Mouse (Mus musculus) forebrain, embryonic 16.5 days (tissue): Measurements from ENCODE around the gene Kcne1l. TPM values are rescaled to one million over a fixed set of nuclear protein-coding genes. Genes with fewer than 3 reads are reported as not detected.

ENCODE experiments used
- ATAC-seq: fragments of 200-750 bp; cut with Nextera tagmentation; 2 replicates; pipeline ENCODE4 v1.8.0; 2017; ENCODE audit warnings: mild to moderate bottlenecking, moderate library complexity
- H3K27ac ChIP-seq: fragments of 300-500 bp; sonication (generic); 2 replicates; pipeline ENCODE4 v1.5.1; 2014; ENCODE audit warnings: low read length, control low read depth
- H3K27me3 ChIP-seq: fragments of 300-500 bp; sonication (generic); replicated peaks from 2 replicates; pipeline ENCODE4 v1.6.1; 2014; ENCODE audit warnings: low read length; ENCODE audit not compliant: control insufficient read depth, insufficient read depth
- H3K36me3 ChIP-seq: fragments of 300-500 bp; sonication (generic); 2 replicates; pipeline ENCODE4 v1.6.1; 2014; ENCODE audit not compliant: control insufficient read depth, insufficient read depth
- H3K4me1 ChIP-seq: fragments of 300-500 bp; sonication (generic); replicated peaks from 2 replicates; pipeline ENCODE4 v1.6.1; 2014; ENCODE audit warnings: low read length; ENCODE audit not compliant: control insufficient read depth, insufficient read depth
- H3K4me2 ChIP-seq: fragments of 300-500 bp; sonication (generic); 2 replicates; pipeline ENCODE4 v1.6.1; 2014; ENCODE audit warnings: mild to moderate bottlenecking, low read length, control low read depth
- H3K4me3 ChIP-seq: fragments of 300-500 bp; sonication (generic); replicated peaks from 2 replicates; pipeline ENCODE4 v1.5.1; 2014; ENCODE audit warnings: mild to moderate bottlenecking, low read length, control low read depth
- H3K9ac ChIP-seq: fragments of 300-500 bp; sonication (generic); replicated peaks from 2 replicates; pipeline ENCODE4 v1.6.1; 2014; ENCODE audit warnings: low read depth, low read length, control low read depth
- H3K9me3 ChIP-seq: fragments of 300-500 bp; sonication (generic); 2 replicates; pipeline ENCODE4 v1.6.1; 2016; ENCODE audit warnings: low read length; ENCODE audit not compliant: control insufficient read depth
- WGBS: fragments of 180-500 bp; shearing (Covaris S2); extraction: QIAGEN DNeasy Blood & Tissue Kit; methylation state at CpG from one replicate; pipeline ENCODE4 v1.1.7; 2014; 5-methylcytosine and 5-hydroxymethylcytosine counted together
- polyA plus RNA-seq: library from polyadenylated mRNA; unstranded; fragments of >200 nt; fragmentation: Nextera tagmentation; extraction: Ambion mirVana; gene quantifications from 2 replicates; pipeline ENCODE4 v1.2.1, GENCODE M21; 2015

The Kcne1l gene
- polyA plus RNA-seq, 1 experiment from 2014 or later = 21.1 TPM

DNA sequence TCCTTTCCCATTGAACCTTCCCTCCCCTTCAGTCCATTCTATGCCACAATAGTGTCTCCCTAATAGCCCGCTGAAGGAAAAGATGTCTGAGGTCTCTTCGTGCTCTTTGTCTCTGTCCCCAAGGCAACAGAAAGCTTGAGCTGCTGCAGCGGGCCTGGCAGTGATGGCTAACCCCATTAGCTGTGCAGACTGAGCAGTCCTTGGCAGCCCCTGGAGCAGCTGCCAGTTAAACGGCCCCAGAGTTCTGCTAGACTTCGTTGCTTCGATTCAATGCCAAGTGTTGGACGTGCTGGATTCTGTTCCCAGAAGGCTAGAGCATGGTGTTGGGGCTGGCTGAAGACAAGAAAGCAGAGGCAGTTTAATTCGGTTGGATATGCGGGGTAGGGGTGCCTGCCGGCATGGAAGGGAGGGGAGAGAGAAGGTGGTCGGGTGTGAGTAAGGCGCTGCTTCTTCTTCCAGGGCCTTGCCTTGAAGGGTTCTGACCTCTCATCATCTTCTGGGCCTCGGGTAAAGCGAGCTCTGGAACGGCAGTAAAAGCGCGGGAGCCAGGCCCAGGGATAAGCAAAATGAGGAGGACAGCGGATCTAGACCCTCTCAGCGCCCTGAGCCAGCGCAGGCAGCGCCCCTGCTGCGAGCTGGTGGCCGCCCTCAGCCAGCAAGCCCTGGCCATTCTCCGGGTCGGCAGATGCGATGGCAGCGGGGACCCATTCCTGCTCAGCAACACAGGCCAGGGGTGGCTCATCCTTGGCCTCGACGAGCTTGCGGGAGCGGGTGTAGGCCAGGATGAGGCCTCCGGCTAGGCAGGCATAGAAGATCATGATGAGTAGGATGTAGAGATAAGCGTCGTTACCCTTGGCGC lies 855 bp downstream of the Kcne1l start:
- H3K4me2 ChIP-seq = peak overlapping the region; percentile 50
- H3K4me1 ChIP-seq = peaks cover 6% of the 10 kb centered on the region; the same call in 1 of the 2 replicates
- 31% methylated on average over 35 of the region's 35 CpGs for WGBS
- peak; percentile 90 for ATAC-seq
- H3K36me3 ChIP-seq = no peaks in the 10 kb centered on the region
- H3K27ac ChIP-seq = peak overlapping the region; percentile 66
- no peaks in the 10 kb centered on the region; the same call in 1 of the 2 replicates for H3K27me3 ChIP-seq
- peak overlapping the region; percentile 48 for H3K9ac ChIP-seq
- H3K4me3 ChIP-seq = peak overlapping the region; percentile 1
- H3K9me3 ChIP-seq = no peaks in the 10 kb centered on the region

GRCm38 (mm10) chrX:142304592-142304991 lies 1.5 kb downstream of the Kcne1l start:
- no peaks in the 10 kb centered on the region; the same call in 1 of the 2 replicates for H3K27me3 ChIP-seq
- no peak overlapping the region; the same call in 1 of the 2 replicates for H3K27ac ChIP-seq

GRCm38 (mm10) chrX:142303456-142303855 lies 2.6 kb downstream of the Kcne1l start:
- Histone ChIP-seq H3K27ac (no peak overlapping the region), H3K4me2 (no peak overlapping the region), H3K27me3 (no peaks in the 10 kb centered on the region; the same call in 1 of the 2 replicates), H3K36me3 (no peaks in the 10 kb centered on the region), H3K9ac (no peak overlapping the region), H3K4me1 (peaks cover 6% of the 10 kb centered on the region; the same call in 1 of the 2 replicates), H3K4me3 (no peak overlapping the region), H3K9me3 (no peaks in the 10 kb centered on the region)
- ATAC-seq = no peak
- 38% methylated on average over 2 of the region's 2 CpGs for WGBS

More at GRCm38 (mm10) chrX:142304592-142304991, 1.5 kb downstream of the Kcne1l start:
- Histone ChIP-seq H3K9me3 (no peaks in the 10 kb centered on the region), H3K4me2 (no peak overlapping the region), H3K4me1 (peaks cover 6% of the 10 kb centered on the region; the same call in 1 of the 2 replicates), H3K36me3 (no peaks in the 10 kb centered on the region), H3K9ac (no peak overlapping the region), H3K4me3 (no peak overlapping the region)
- no peak for ATAC-seq

DNA sequence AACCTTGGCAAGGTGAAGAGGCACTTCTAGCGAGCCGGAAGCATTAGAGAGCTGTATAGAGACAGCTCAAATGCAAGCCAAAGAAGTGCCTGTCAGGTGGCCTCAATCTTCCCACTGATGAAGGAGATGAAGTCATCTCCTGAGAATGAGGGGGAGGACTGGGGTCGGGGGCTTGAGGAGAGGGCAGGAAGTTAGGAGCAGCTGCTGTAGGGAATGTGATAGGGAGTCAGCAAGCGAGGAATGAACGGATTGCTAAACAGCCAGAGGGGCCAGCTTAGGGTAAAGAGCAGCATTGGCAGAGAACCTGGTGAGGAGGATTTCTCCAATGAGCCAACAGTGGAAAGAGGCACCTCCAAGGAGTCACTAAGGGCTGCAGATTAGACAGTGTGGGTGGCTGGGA lies 20.2 kb downstream of the Kcne1l start:
- H3K9ac ChIP-seq = no peak overlapping the region
- no peak overlapping the region for H3K4me2 ChIP-seq
- no peak overlapping the region for H3K4me3 ChIP-seq
- H3K27me3 ChIP-seq = no peaks in the 10 kb centered on the region
- no peaks in the 10 kb centered on the region for H3K4me1 ChIP-seq
- 67% methylated on average over 5 of the region's 5 CpGs for WGBS
- H3K36me3 ChIP-seq = no peaks in the 10 kb centered on the region
- no peak overlapping the region for H3K27ac ChIP-seq
- H3K9me3 ChIP-seq = no peaks in the 10 kb centered on the region
- no peak for ATAC-seq

GRCm38 (mm10) chrX:142276573-142276972 lies 29.5 kb downstream of the Kcne1l start:
- no peak overlapping the region for H3K4me2 ChIP-seq

DNA sequence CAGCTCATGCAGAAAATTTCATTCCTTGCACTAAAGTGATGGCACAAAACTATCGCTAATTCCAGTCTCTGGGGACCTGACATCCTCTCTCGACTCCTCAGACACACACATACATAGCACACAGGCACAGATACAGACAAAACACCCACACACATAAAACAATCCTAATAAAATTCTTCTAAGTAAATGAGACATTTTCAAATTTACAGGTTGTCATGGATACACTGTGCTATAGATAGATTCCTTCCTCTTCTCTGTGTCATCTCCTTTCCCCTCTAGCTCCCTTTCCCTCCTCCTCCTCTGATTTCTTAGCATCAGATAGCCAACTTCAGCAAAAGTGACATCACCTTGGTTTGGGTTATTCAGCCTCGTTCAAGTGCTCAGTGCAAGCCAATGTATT lies 30.1 kb downstream of the Kcne1l start:
- H3K4me2 ChIP-seq = no peak overlapping the region
- H3K9me3 ChIP-seq = no peaks in the 10 kb centered on the region
- peak; percentile 63; the same call in 1 of the 2 replicates for ATAC-seq
- H3K4me3 ChIP-seq = no peak overlapping the region
- H3K36me3 ChIP-seq = no peaks in the 10 kb centered on the region
- H3K9ac ChIP-seq = no peak overlapping the region
- WGBS = 85% methylated on average over 3 of the region's 3 CpGs
- no peak overlapping the region for H3K27ac ChIP-seq
- peaks cover 2% of the 10 kb centered on the region; the same call in 1 of the 2 replicates for H3K27me3 ChIP-seq
- H3K4me1 ChIP-seq = no peaks in the 10 kb centered on the region

More at GRCm38 (mm10) chrX:142276573-142276972, 29.5 kb downstream of the Kcne1l start:
- Histone ChIP-seq H3K27me3 (peaks cover 2% of the 10 kb centered on the region; the same call in 1 of the 2 replicates), H3K9ac (no peak overlapping the region), H3K27ac (no peak overlapping the region), H3K4me3 (no peak overlapping the region), H3K9me3 (no peaks in the 10 kb centered on the region), H3K36me3 (no peaks in the 10 kb centered on the region), H3K4me1 (no peaks in the 10 kb centered on the region)
- no peak for ATAC-seq
- WGBS = 66% methylated on average over 3 of the region's 3 CpGs

Other genes with a start within 250 kb of the Kcne1l start
- gene Gucy2f, start 109.4 kb downstream of the Kcne1l start, polyA plus RNA-seq = 0.04 and 0.09 TPM in 2 replicates
- gene Nxt2, start 79.5 kb downstream of the Kcne1l start, polyA plus RNA-seq = 24.1 and 30.4 TPM in 2 replicates
- 14.4 and 15.8 TPM in 2 replicates for gene Acsl4, start 84.2 kb upstream of the Kcne1l start, polyA plus RNA-seq